ENCODE assay signal across 14 mouse cellular contexts in the genomic region with DNA sequence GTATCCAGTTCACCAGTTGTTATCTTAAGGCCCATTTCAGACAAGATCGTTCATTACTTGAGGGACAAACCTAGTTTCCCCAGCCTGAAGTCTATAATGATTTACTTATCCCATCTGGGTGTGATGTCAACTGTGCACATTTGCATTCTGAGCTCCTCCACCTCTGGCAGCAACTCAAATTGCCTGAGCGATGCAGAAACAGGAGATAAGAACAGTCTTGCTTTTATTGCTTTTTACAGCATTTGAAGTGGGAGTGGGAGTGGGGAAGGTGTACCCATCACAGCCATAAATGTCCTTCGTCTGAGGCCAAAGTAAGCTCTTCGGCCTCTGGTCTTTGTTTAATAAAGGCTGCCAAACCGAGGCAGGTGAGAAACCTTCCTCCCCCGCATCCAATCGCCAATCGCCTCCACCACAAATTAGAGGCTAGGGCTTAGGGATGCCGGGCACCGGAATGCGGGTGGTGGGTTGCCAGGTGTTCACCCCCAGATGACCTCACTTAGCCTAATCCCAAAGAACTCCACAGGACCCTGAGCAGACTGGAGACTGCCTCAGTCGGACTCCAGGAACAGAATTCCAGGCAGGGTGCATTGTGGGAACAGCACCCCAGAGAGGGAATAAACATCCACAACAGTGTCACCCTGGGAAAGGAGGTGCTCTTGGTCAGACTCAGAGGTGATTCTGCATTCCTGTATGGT.
A peak's percentile ranks its signal among the peaks of the same experiment; 100 is the strongest.
DNase-seq lines count a peak whose midpoint lies in the region; ATAC-seq lines count a peak whose summit lies in the region.
"Had no signal": no experiment of that assay in that cellular context is flagged by ENCODE, and none has a peak within 500 bp of the region (broad histone marks: within the 10 kb centered on the region; RNA-seq: fewer than 3 reads in every experiment).

No protein-coding gene starts in this region.

- peak; percentile 39 for DNase-seq in forebrain, embryonic 14.5 days (ENCODE audit: low spot score)
- no peak for DNase-seq in neural tube, embryonic 10.5 days (ENCODE audit: extremely low spot score, low spot score)
- DNase-seq in yolk sac, embryonic 10.5 days (ENCODE audit: low spot score), result no peak
- DNase-seq in T-cell, adult 2 months (ENCODE audit: low spot score), result no peak
- DNase-seq: adrenal gland, adult 2 months; cerebellum, adult 9-11 months; gastrocnemius, postnatal 14 days; liver, embryonic 13.5 days had no signal

- no peak overlapping the region for H3K27ac ChIP-seq in forebrain, embryonic 14.5 days (ENCODE audit: low read depth, low read length)
- H3K27ac ChIP-seq in forebrain, embryonic 12.5 days, result no peak overlapping the region
- 0 out of 2 replicates have a peak overlapping the region, but pooled peaks have one; percentile 38 for H3K27ac ChIP-seq in neural tube, embryonic 13.5 days (replicated peaks)
- H3K27ac ChIP-seq in kidney, embryonic 14.5 days (ENCODE audit: low read depth, low read length), result no peak overlapping the region
- no peak overlapping the region for H3K27ac ChIP-seq in limb, embryonic 13.5 days
- H3K27ac ChIP-seq: liver, embryonic 13.5 days; midbrain, embryonic 10.5 days had no signal

- H3K4me1 ChIP-seq in forebrain, embryonic 14.5 days (ENCODE audit: control insufficient read depth, insufficient read depth, low read length), result 0 out of 2 replicates have a peak, but pooled peaks cover 3% of the 10 kb centered on the region
- peaks cover 9% of the 10 kb centered on the region for H3K4me1 ChIP-seq in forebrain, embryonic 12.5 days
- H3K4me1 ChIP-seq in neural tube, embryonic 13.5 days (replicated peaks), result peaks cover 7% of the 10 kb centered on the region
- peaks cover 11% of the 10 kb centered on the region for H3K4me1 ChIP-seq in kidney, embryonic 14.5 days (ENCODE audit: control insufficient read depth, insufficient read depth, low read length)
- peaks cover 8% of the 10 kb centered on the region for H3K4me1 ChIP-seq in limb, embryonic 13.5 days
- H3K4me1 ChIP-seq: liver, embryonic 13.5 days; midbrain, embryonic 10.5 days had no signal

- no peak for ATAC-seq in forebrain, embryonic 14.5 days
- no peak for ATAC-seq in forebrain, embryonic 12.5 days (ENCODE audit: low FRiP score)
- ATAC-seq in neural tube, embryonic 13.5 days (ENCODE audit: low read depth), result no peak
- peak; percentile 51 for ATAC-seq in kidney, embryonic 14.5 days (ENCODE audit: low FRiP score, low TSS enrichment)
- ATAC-seq in limb, embryonic 13.5 days (ENCODE audit: low FRiP score, low read depth), result no peak

- H3K9ac ChIP-seq in forebrain, embryonic 14.5 days (ENCODE audit: low read length), result no peak overlapping the region
- H3K9ac ChIP-seq in forebrain, embryonic 12.5 days, result no peak overlapping the region
- H3K9ac ChIP-seq in neural tube, embryonic 13.5 days, result 0 out of 2 replicates have a peak overlapping the region, but pooled peaks have one; percentile 34
- H3K9ac ChIP-seq in kidney, embryonic 14.5 days (ENCODE audit: low read depth, low read length), result peak overlapping the region; percentile 23
- no peak overlapping the region for H3K9ac ChIP-seq in limb, embryonic 13.5 days
- H3K9ac ChIP-seq: heart, embryonic 12.5 days; liver, embryonic 13.5 days had no signal

- peak overlapping the region; percentile 1; the same call in 1 of the 2 replicates for H3K4me2 ChIP-seq in forebrain, embryonic 14.5 days (ENCODE audit: low read length)
- H3K4me2 ChIP-seq in forebrain, embryonic 12.5 days, result no peak overlapping the region
- H3K4me2 ChIP-seq in neural tube, embryonic 13.5 days, result peak overlapping the region; percentile 29
- H3K4me2 ChIP-seq in kidney, embryonic 14.5 days (replicated peaks; ENCODE audit: low read depth, low read length), result peak overlapping the region; percentile 36
- peak overlapping the region; percentile 21; the same call in 1 of the 2 replicates for H3K4me2 ChIP-seq in limb, embryonic 13.5 days (replicated peaks)
- H3K4me2 ChIP-seq: heart, embryonic 12.5 days; liver, embryonic 13.5 days had no signal

- H3K9me3 ChIP-seq in forebrain, embryonic 14.5 days (replicated peaks; ENCODE audit: control insufficient read depth, low read length), result no peaks in the 10 kb centered on the region
- H3K9me3 ChIP-seq in forebrain, embryonic 12.5 days, result no peaks in the 10 kb centered on the region
- no peaks in the 10 kb centered on the region for H3K9me3 ChIP-seq in neural tube, embryonic 13.5 days
- H3K9me3 ChIP-seq in kidney, embryonic 14.5 days (ENCODE audit: control insufficient read depth, low read length), result no peaks in the 10 kb centered on the region
- no peaks in the 10 kb centered on the region for H3K9me3 ChIP-seq in limb, embryonic 13.5 days
- H3K9me3 ChIP-seq: heart, embryonic 12.5 days; liver, embryonic 13.5 days; midbrain, embryonic 10.5 days had no signal

- H3K4me3 ChIP-seq in forebrain, embryonic 14.5 days (ENCODE audit: low read depth, low read length), result no peak overlapping the region
- H3K4me3 ChIP-seq in forebrain, embryonic 12.5 days (replicated peaks), result no peak overlapping the region
- H3K4me3 ChIP-seq in neural tube, embryonic 13.5 days, result no peak overlapping the region
- no peak overlapping the region for H3K4me3 ChIP-seq in kidney, embryonic 14.5 days (ENCODE audit: low read length)
- H3K4me3 ChIP-seq in limb, embryonic 13.5 days, result no peak overlapping the region
- H3K4me3 ChIP-seq: heart, embryonic 12.5 days; liver, embryonic 13.5 days; midbrain, embryonic 10.5 days had no signal

- no peaks in the 10 kb centered on the region for H3K36me3 ChIP-seq in forebrain, embryonic 14.5 days (ENCODE audit: control insufficient read depth, insufficient read depth, low read length)
- no peaks in the 10 kb centered on the region for H3K36me3 ChIP-seq in forebrain, embryonic 12.5 days (replicated peaks)
- no peaks in the 10 kb centered on the region for H3K36me3 ChIP-seq in neural tube, embryonic 13.5 days
- H3K36me3 ChIP-seq in kidney, embryonic 14.5 days (ENCODE audit: control insufficient read depth, insufficient read depth, low read length), result no peaks in the 10 kb centered on the region
- no peaks in the 10 kb centered on the region for H3K36me3 ChIP-seq in limb, embryonic 13.5 days
- H3K36me3 ChIP-seq: heart, embryonic 12.5 days; liver, embryonic 13.5 days; midbrain, embryonic 10.5 days had no signal

- WGBS in forebrain, embryonic 14.5 days, result 30% methylated on average over 12 of the region's 12 CpGs
- 36% methylated on average over 12 of the region's 12 CpGs for WGBS in forebrain, embryonic 12.5 days
- WGBS in neural tube, embryonic 13.5 days, result 15% methylated on average over 12 of the region's 12 CpGs
- 5% methylated on average over 12 of the region's 12 CpGs for WGBS in kidney, embryonic 14.5 days
- 7% methylated on average over 12 of the region's 12 CpGs for WGBS in limb, embryonic 13.5 days

- no peaks in the 10 kb centered on the region for H3K27me3 ChIP-seq in forebrain, embryonic 14.5 days (replicated peaks; ENCODE audit: control insufficient read depth, insufficient read depth, low read length)
- H3K27me3 ChIP-seq in forebrain, embryonic 12.5 days, result no peaks in the 10 kb centered on the region
- H3K27me3 ChIP-seq in neural tube, embryonic 13.5 days, result no peaks in the 10 kb centered on the region
- no peaks in the 10 kb centered on the region for H3K27me3 ChIP-seq in kidney, embryonic 14.5 days (ENCODE audit: control insufficient read depth, insufficient read depth, low read length)
- no peaks in the 10 kb centered on the region for H3K27me3 ChIP-seq in limb, embryonic 13.5 days
- H3K27me3 ChIP-seq: heart, embryonic 12.5 days; liver, embryonic 13.5 days had no signal

Comparison
In these comparisons a context has a peak if more than half of its experiments do, and no peak if none do; other contexts are left out.
1. H3K9ac ChIP-seq: peak in neural tube, embryonic 13.5 days (single experiment) and kidney, embryonic 14.5 days (single experiment); none in forebrain, embryonic 14.5 days (single experiment), forebrain, embryonic 12.5 days (single experiment) and limb, embryonic 13.5 days (single experiment).